Mouse (Mus musculus): ENCODE measurements around the gene Slc35e2. TPM values are rescaled to one million over a fixed set of nuclear protein-coding genes. Genes with fewer than 3 reads are reported as not detected.

The Slc35e2 gene
- polyA plus RNA-seq, 1 experiment from 2014 or later = 9.5 TPM

- Histone ChIP-seq H3K9me3 (ENCODE audit: low read depth, low read length) (no peaks in the 10 kb centered on the region), H3K4me3 (ENCODE audit: low read depth, low read length) (no peak overlapping the region), H3K4me2 (no peak overlapping the region), H3K27me3 (ENCODE audit: insufficient read depth, low read length) (no peaks in the 10 kb centered on the region), H3K36me3 (ENCODE audit: insufficient read depth) (peaks cover 44% of the 10 kb centered on the region), H3K27ac (ENCODE audit: low read depth) (no peak overlapping the region), H3K4me1 (ENCODE audit: insufficient read depth) (no peaks in the 10 kb centered on the region), H3K9ac (no peak overlapping the region)
- 0 out of 2 replicates have a peak, but pooled peaks have one; percentile 11 for ATAC-seq (ENCODE audit: insufficient read depth)
- no peak for TF ChIP-seq CTCF (IDR thresholded peaks at IDR 0.05; ENCODE audit: low read depth)
- no peak for DNase-seq
- 59% methylated on average over 7 of the region's 7 CpGs for WGBS
Observed at GRCm38 (mm10) chr4:155591012-155591719, 10.1 kb upstream of the Slc35e2 start.

GRCm38 (mm10) chr4:155593780-155594179 lies 7.4 kb upstream of the Slc35e2 start:
- no peak for ATAC-seq (ENCODE audit: insufficient read depth)
- Histone ChIP-seq H3K4me1 (ENCODE audit: insufficient read depth) (no peaks in the 10 kb centered on the region), H3K9ac (no peak overlapping the region), H3K9me3 (ENCODE audit: low read depth, low read length) (no peaks in the 10 kb centered on the region), H3K27me3 (ENCODE audit: insufficient read depth, low read length) (no peaks in the 10 kb centered on the region), H3K27ac (ENCODE audit: low read depth) (no peak overlapping the region), H3K4me3 (ENCODE audit: low read depth, low read length) (no peak overlapping the region), H3K4me2 (no peak overlapping the region), H3K36me3 (ENCODE audit: insufficient read depth) (peaks cover 18% of the 10 kb centered on the region)
- no peak for TF ChIP-seq CTCF (IDR thresholded peaks at IDR 0.05; ENCODE audit: low read depth)
- peak; percentile 5 for DNase-seq
- 45% methylated on average over 1 of the region's 1 CpGs for WGBS

- Histone ChIP-seq H3K27me3 (ENCODE audit: insufficient read depth, low read length) (no peaks in the 10 kb centered on the region), H3K9ac (no peak overlapping the region), H3K9me3 (ENCODE audit: low read depth, low read length) (no peaks in the 10 kb centered on the region), H3K4me2 (no peak overlapping the region), H3K36me3 (ENCODE audit: insufficient read depth) (no peaks in the 10 kb centered on the region), H3K4me1 (ENCODE audit: insufficient read depth) (0 out of 2 replicates have a peak, but pooled peaks cover 2% of the 10 kb centered on the region), H3K27ac (ENCODE audit: low read depth) (no peak overlapping the region), H3K4me3 (ENCODE audit: low read depth, low read length) (no peak overlapping the region)
- DNase-seq (no peak), ATAC-seq (ENCODE audit: insufficient read depth) (no peak)
- no peak for TF ChIP-seq CTCF (IDR thresholded peaks at IDR 0.05; ENCODE audit: low read depth)
- WGBS = 71% methylated on average over 3 of the region's 3 CpGs
Observed at GRCm38 (mm10) chr4:155595777-155596176, 5.4 kb upstream of the Slc35e2 start.

- Histone ChIP-seq H3K27me3 (ENCODE audit: insufficient read depth, low read length) (no peaks in the 10 kb centered on the region), H3K9me3 (ENCODE audit: low read depth, low read length) (no peaks in the 10 kb centered on the region), H3K9ac (no peak overlapping the region), H3K36me3 (ENCODE audit: insufficient read depth) (no peaks in the 10 kb centered on the region), H3K27ac (ENCODE audit: low read depth) (no peak overlapping the region), H3K4me2 (no peak overlapping the region), H3K4me1 (ENCODE audit: insufficient read depth) (0 out of 2 replicates have a peak, but pooled peaks cover 2% of the 10 kb centered on the region), H3K4me3 (ENCODE audit: low read depth, low read length) (no peak overlapping the region)
- WGBS = 79% methylated on average over 5 of the region's 5 CpGs
- DNase-seq = no peak
- no peak for ATAC-seq (ENCODE audit: insufficient read depth)
- TF ChIP-seq CTCF (IDR thresholded peaks at IDR 0.05; ENCODE audit: low read depth) = no peak
Observed at GRCm38 (mm10) chr4:155596606-155597005, 4.6 kb upstream of the Slc35e2 start.

- H3K27ac ChIP-seq (ENCODE audit: low read depth) = no peak overlapping the region
- ATAC-seq (ENCODE audit: insufficient read depth) (no peak), DNase-seq (no peak)
- H3K4me1 ChIP-seq (ENCODE audit: insufficient read depth) = 0 out of 2 replicates have a peak, but pooled peaks cover 2% of the 10 kb centered on the region
- H3K4me3 ChIP-seq (ENCODE audit: low read depth, low read length) = no peak overlapping the region
- no peaks in the 10 kb centered on the region for H3K27me3 ChIP-seq (ENCODE audit: insufficient read depth, low read length)
- WGBS = 17% methylated on average over 20 of the region's 20 CpGs
- TF ChIP-seq CTCF (IDR thresholded peaks at IDR 0.05; ENCODE audit: low read depth) = no peak
- H3K9me3 ChIP-seq (ENCODE audit: low read depth, low read length) = no peaks in the 10 kb centered on the region
- H3K4me2 ChIP-seq = no peak overlapping the region
- no peak overlapping the region for H3K9ac ChIP-seq
- no peaks in the 10 kb centered on the region; the same call in 1 of the 2 replicates for H3K36me3 ChIP-seq (ENCODE audit: insufficient read depth)
Observed at GRCm38 (mm10) chr4:155598536-155598935, 2.7 kb upstream of the Slc35e2 start.

- WGBS = 80% methylated on average over 10 of the region's 11 CpGs
- Histone ChIP-seq H3K9me3 (ENCODE audit: low read depth, low read length) (no peaks in the 10 kb centered on the region), H3K9ac (peak overlapping the region; percentile 93)
Observed at GRCm38 (mm10) chr4:155599901-155600825, 1.1 kb upstream of the Slc35e2 start.

More at GRCm38 (mm10) chr4:155599901-155600825, 1.1 kb upstream of the Slc35e2 start:
- Histone ChIP-seq H3K4me3 (ENCODE audit: low read depth, low read length) (peak overlapping the region; percentile 98), H3K4me1 (ENCODE audit: insufficient read depth) (0 out of 2 replicates have a peak, but pooled peaks cover 2% of the 10 kb centered on the region), H3K36me3 (ENCODE audit: insufficient read depth) (peaks cover 14% of the 10 kb centered on the region; the same call in 1 of the 2 replicates), H3K27ac (ENCODE audit: low read depth) (peak overlapping the region; percentile 99), H3K4me2 (peak overlapping the region; percentile 89), H3K27me3 (ENCODE audit: insufficient read depth, low read length) (no peaks in the 10 kb centered on the region)
- TF ChIP-seq CTCF (IDR thresholded peaks at IDR 0.05; ENCODE audit: low read depth) = no peak
- no peak for DNase-seq
- ATAC-seq (ENCODE audit: insufficient read depth) = no peak
